Mouse (Mus musculus) limb, embryonic 15.5 days (tissue): ENCODE measurements around the gene Dusp1. TPM values are rescaled to one million over a fixed set of nuclear protein-coding genes. Genes with fewer than 3 reads are reported as not detected.

Experiments
- ATAC-seq: fragments of 200-750 bp; cut with Nextera tagmentation; 2 replicates; pipeline ENCODE4 v1.8.0; 2017; ENCODE audit warnings: low read depth, moderate TSS enrichment; ENCODE audit not compliant: insufficient number of reproducible peaks, low FRiP score, low TSS enrichment
- H3K27ac ChIP-seq: fragments of 300-500 bp; sonication (generic); 2 replicates; pipeline ENCODE4 v1.5.1; 2015; ENCODE audit warnings: moderate library complexity, mild to moderate bottlenecking, inconsistent platforms
- H3K27me3 ChIP-seq: fragments of 300-500 bp; sonication (generic); 2 replicates; pipeline ENCODE4 v1.6.1; 2015; ENCODE audit warnings: inconsistent platforms
- H3K36me3 ChIP-seq: fragments of 300-500 bp; sonication (generic); 2 replicates; pipeline ENCODE4 v1.6.1; 2015; ENCODE audit warnings: inconsistent platforms
- H3K4me1 ChIP-seq: fragments of 300-500 bp; sonication (generic); 2 replicates; pipeline ENCODE4 v1.6.1; 2015; ENCODE audit warnings: inconsistent platforms
- H3K4me2 ChIP-seq: fragments of 300-500 bp; sonication (generic); 2 replicates; pipeline ENCODE4 v1.6.1; 2015; ENCODE audit warnings: mild to moderate bottlenecking, inconsistent platforms
- H3K4me3 ChIP-seq: fragments of 300-500 bp; sonication (generic); 2 replicates; pipeline ENCODE4 v1.5.1; 2015; ENCODE audit warnings: mild to moderate bottlenecking, inconsistent platforms
- H3K9ac ChIP-seq: fragments of 300-500 bp; sonication (generic); 2 replicates; pipeline ENCODE4 v1.6.1; 2015; ENCODE audit warnings: inconsistent platforms
- H3K9me3 ChIP-seq: fragments of 300-500 bp; sonication (generic); 2 replicates; pipeline ENCODE4 v1.6.1; 2016; ENCODE audit warnings: inconsistent platforms
- WGBS: fragments of 180-500 bp; shearing (Covaris S2); methylation state at CpG from one replicate; pipeline ENCODE4 v1.1.7; 2015; 5-methylcytosine and 5-hydroxymethylcytosine counted together
- microRNA-seq: library from miRNA; unstranded; fragments of <30 nt; microRNA quantifications from one replicate; pipeline ENCODE4, GENCODE M21; 2016
- polyA plus RNA-seq: library from polyadenylated mRNA; unstranded; fragments of >200 nt; fragmentation: Nextera tagmentation; extraction: Ambion mirVana; gene quantifications from 2 replicates; pipeline ENCODE4 v1.2.1, GENCODE M21; 2015

The Dusp1 gene
- polyA plus RNA-seq, 1 experiment from 2014 or later: 27.3 TPM

- no peak overlapping the region for H3K9ac ChIP-seq
Measured at GRCm38 (mm10) chr17:26464972-26465371, 97.0 kb downstream of the Dusp1 start.

GRCm38 (mm10) chr17:26464481-26464880, 97.4 kb downstream of the Dusp1 start:
- no peaks in the 10 kb centered on the region for H3K36me3 ChIP-seq
- no peaks in the 10 kb centered on the region for H3K9me3 ChIP-seq
- 67% methylated on average over 9 of the region's 9 CpGs for WGBS
- H3K4me1 ChIP-seq: peaks cover 3% of the 10 kb centered on the region; the same call in 1 of the 2 replicates
- no peak for ATAC-seq
- 0 out of 2 replicates have a peak overlapping the region, but pooled peaks have one; percentile 38 for H3K27ac ChIP-seq
- H3K9ac ChIP-seq: no peak overlapping the region
- H3K27me3 ChIP-seq: peaks cover 4% of the 10 kb centered on the region; the same call in 1 of the 2 replicates
- no peak overlapping the region for H3K4me3 ChIP-seq
- H3K4me2 ChIP-seq: no peak overlapping the region

More at GRCm38 (mm10) chr17:26464972-26465371, 97.0 kb downstream of the Dusp1 start:
- H3K4me3 ChIP-seq: no peak overlapping the region
- no peak overlapping the region for H3K4me2 ChIP-seq
- no peaks in the 10 kb centered on the region for H3K9me3 ChIP-seq
- 0 out of 2 replicates have a peak overlapping the region, but pooled peaks have one; percentile 38 for H3K27ac ChIP-seq
- H3K4me1 ChIP-seq: peaks cover 3% of the 10 kb centered on the region; the same call in 1 of the 2 replicates
- 60% methylated on average over 7 of the region's 7 CpGs for WGBS
- no peak for ATAC-seq
- H3K27me3 ChIP-seq: peaks cover 4% of the 10 kb centered on the region; the same call in 1 of the 2 replicates
- no peaks in the 10 kb centered on the region for H3K36me3 ChIP-seq

DNA sequence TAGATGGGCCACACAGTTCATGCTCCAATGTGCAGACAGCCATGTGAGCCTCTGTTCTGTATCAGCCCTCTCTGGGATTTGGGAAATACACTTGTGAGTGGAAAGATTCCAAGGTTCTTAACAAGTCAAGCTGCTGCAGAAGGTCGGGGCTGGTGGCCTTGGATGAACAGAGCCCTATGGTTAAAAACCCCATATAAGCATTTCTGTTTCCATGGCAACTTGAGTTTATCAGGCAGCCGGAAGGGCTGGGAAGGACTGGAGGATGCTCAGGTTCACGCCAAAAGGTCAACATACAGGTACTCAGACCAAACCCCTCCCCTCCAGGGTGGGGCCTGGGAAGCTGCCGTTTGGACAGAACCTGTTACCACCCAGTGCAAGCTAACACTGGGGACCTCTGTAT, 97.9 kb downstream of the Dusp1 start:
- WGBS: 41% methylated on average over 4 of the region's 4 CpGs

DNA sequence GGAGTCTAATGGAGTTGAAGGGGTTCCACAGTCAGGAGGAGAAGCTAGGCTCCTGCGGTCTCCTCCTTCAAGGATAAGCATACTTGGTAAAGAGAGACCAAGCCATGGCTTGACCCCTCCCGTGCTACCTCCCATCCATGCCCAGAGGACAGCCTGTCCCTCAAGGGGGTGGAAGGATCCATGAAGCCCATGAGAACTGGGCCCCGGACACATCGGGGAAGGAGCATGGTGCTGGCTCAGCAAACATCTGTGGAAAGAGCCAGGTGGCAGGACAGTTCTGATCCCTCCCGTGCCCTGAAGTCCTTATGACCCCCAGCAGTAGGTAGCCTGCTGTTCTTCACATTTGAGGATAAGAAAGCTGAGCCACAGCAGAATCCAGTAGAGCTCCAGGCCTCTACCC, 98.5 kb downstream of the Dusp1 start:
- 87% methylated on average over 5 of the region's 5 CpGs for WGBS
- Histone ChIP-seq H3K4me1 (peaks cover 3% of the 10 kb centered on the region; the same call in 1 of the 2 replicates), H3K9me3 (no peaks in the 10 kb centered on the region), H3K36me3 (no peaks in the 10 kb centered on the region), H3K4me3 (no peak overlapping the region), H3K4me2 (no peak overlapping the region), H3K27ac (no peak overlapping the region), H3K9ac (no peak overlapping the region), H3K27me3 (peaks cover 4% of the 10 kb centered on the region; the same call in 1 of the 2 replicates)
- ATAC-seq: no peak

More for the DNA sequence above, 97.9 kb downstream of the Dusp1 start:
- H3K4me2 ChIP-seq: no peak overlapping the region
- H3K9me3 ChIP-seq: no peaks in the 10 kb centered on the region
- ATAC-seq: no peak
- H3K9ac ChIP-seq: no peak overlapping the region
- H3K4me3 ChIP-seq: no peak overlapping the region
- peaks cover 4% of the 10 kb centered on the region; the same call in 1 of the 2 replicates for H3K27me3 ChIP-seq
- H3K4me1 ChIP-seq: peaks cover 3% of the 10 kb centered on the region; the same call in 1 of the 2 replicates
- 0 out of 2 replicates have a peak overlapping the region, but pooled peaks have one; percentile 38 for H3K27ac ChIP-seq
- no peaks in the 10 kb centered on the region for H3K36me3 ChIP-seq

DNA sequence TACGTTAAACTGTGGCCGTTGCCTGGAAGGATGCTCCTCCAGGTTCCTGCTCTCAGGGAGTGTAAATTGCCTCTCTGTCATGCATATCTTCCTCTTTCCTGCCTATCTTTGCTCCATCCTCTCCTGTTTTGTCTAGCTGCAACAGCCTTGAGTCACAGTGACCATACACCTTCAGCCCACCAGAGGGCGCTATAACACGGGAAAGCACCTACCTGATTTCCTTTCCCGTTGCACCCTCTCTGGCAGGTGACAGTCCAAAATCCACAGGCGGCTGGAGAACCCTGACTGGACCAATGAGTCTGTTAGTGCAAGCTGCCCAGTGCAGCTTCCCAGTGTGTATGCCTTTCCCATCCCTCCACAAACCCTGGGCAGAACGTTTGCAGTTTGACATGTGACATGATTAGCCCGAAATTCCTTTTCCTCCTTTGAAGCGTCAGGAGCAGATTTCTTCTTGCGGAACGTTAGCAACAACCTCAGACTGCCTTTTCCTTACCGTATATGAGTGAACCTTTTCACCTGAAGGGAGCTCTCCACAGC, 99.2 kb downstream of the Dusp1 start:
- 28% methylated on average over 12 of the region's 12 CpGs for WGBS

GRCm38 (mm10) chr17:26458049-26458448, 103.9 kb downstream of the Dusp1 start:
- H3K36me3 ChIP-seq: no peaks in the 10 kb centered on the region
- no peak for ATAC-seq

More for the DNA sequence above, 99.2 kb downstream of the Dusp1 start:
- Histone ChIP-seq H3K4me1 (peaks cover 3% of the 10 kb centered on the region; the same call in 1 of the 2 replicates), H3K4me3 (no peak overlapping the region), H3K9me3 (no peaks in the 10 kb centered on the region), H3K4me2 (no peak overlapping the region), H3K36me3 (no peaks in the 10 kb centered on the region), H3K27ac (no peak overlapping the region), H3K27me3 (no peaks in the 10 kb centered on the region), H3K9ac (no peak overlapping the region)
- no peak for ATAC-seq

GRCm38 (mm10) chr17:26457506-26457905, 104.4 kb downstream of the Dusp1 start:
- Histone ChIP-seq H3K4me3 (no peak overlapping the region), H3K4me2 (no peak overlapping the region), H3K36me3 (no peaks in the 10 kb centered on the region), H3K27me3 (no peaks in the 10 kb centered on the region), H3K9me3 (no peaks in the 10 kb centered on the region), H3K4me1 (no peaks in the 10 kb centered on the region), H3K9ac (no peak overlapping the region), H3K27ac (no peak overlapping the region)
- ATAC-seq: no peak

More at GRCm38 (mm10) chr17:26458049-26458448, 103.9 kb downstream of the Dusp1 start:
- Histone ChIP-seq H3K4me3 (no peak overlapping the region), H3K9ac (no peak overlapping the region), H3K9me3 (no peaks in the 10 kb centered on the region), H3K27ac (no peak overlapping the region), H3K27me3 (no peaks in the 10 kb centered on the region), H3K4me1 (no peaks in the 10 kb centered on the region), H3K4me2 (no peak overlapping the region)
- 62% methylated on average over 7 of the region's 7 CpGs for WGBS

Small RNAs within 50 kb of the gene (microRNA-seq; reads per million reads assigned to microRNA genes)
- not detected for gene Gm22420

Other genes with a start within 250 kb of the Dusp1 start
- gene Neurl1b, start 147.3 kb downstream of the Dusp1 start, polyA plus RNA-seq: 0.68 and 0.90 TPM in 2 replicates
- gene Ergic1, start 639 bp downstream of the Dusp1 start, polyA plus RNA-seq: 122 and 130 TPM in 2 replicates
- 247 and 248 TPM in 2 replicates for gene Atp6v0e, start 101.1 kb upstream of the Dusp1 start, polyA plus RNA-seq
- 7.3 and 7.6 TPM in 2 replicates for gene Crebrf, start 153.5 kb upstream of the Dusp1 start, polyA plus RNA-seq
- gene Bnip1, start 218.9 kb upstream of the Dusp1 start, polyA plus RNA-seq: 47.3 and 50.7 TPM in 2 replicates